Mouse (Mus musculus) liver, adult 2 months (tissue): ENCODE measurements around the gene Flcn. TPM values are rescaled to one million over a fixed set of nuclear protein-coding genes. Genes with fewer than 3 reads are reported as not detected.

Experiments used
- DNase-seq: peaks from one replicate; pipeline ENCODE4 v3.0.0-alpha.2; 2011; ENCODE audit warnings: low read depth, low spot score; ENCODE audit errors: extremely low read depth
- H3K27ac ChIP-seq: fragments of 200-500 bp; replicated peaks from 2 replicates; pipeline ENCODE4 v1.5.1; 2012; ENCODE audit warnings: low read depth, mild to moderate bottlenecking, control low read depth, inconsistent platforms, low read length; ENCODE audit not compliant: insufficient read depth
- H3K27me3 ChIP-seq: fragments of 200-500 bp; 2 replicates; pipeline ENCODE4 v1.6.1; 2012; ENCODE audit warnings: mild to moderate bottlenecking, moderate library complexity, low read length, inconsistent platforms; ENCODE audit not compliant: control insufficient read depth, insufficient read depth
- H3K36me3 ChIP-seq: fragments of 200-500 bp; 2 replicates; pipeline ENCODE4 v1.6.1; 2012; ENCODE audit warnings: low read length, inconsistent platforms; ENCODE audit not compliant: control insufficient read depth, insufficient read depth
- H3K4me1 ChIP-seq: fragments of 200-500 bp; 2 replicates; pipeline ENCODE4 v1.6.1; 2011; ENCODE audit warnings: low read length; ENCODE audit not compliant: control insufficient read depth, insufficient read depth
- H3K4me3 ChIP-seq: fragments of 200-500 bp; 2 replicates; pipeline ENCODE4 v1.5.1; 2011; ENCODE audit warnings: low read depth, mild to moderate bottlenecking, control low read depth, low read length, moderate library complexity; ENCODE audit not compliant: insufficient read depth
- H3K79me2 ChIP-seq: fragments of 200-500 bp; 2 replicates; pipeline ENCODE4 v1.6.1; 2012; ENCODE audit warnings: inconsistent platforms, mild to moderate bottlenecking, low read length, moderate library complexity; ENCODE audit not compliant: control insufficient read depth, insufficient read depth
- H3K9ac ChIP-seq: fragments of 200-500 bp; 2 replicates; pipeline ENCODE4 v1.6.1; 2012; ENCODE audit warnings: low read depth, mild to moderate bottlenecking, control low read depth, inconsistent platforms, low read length
- CTCF ChIP-seq: fragments of 200-500 bp; IDR thresholded peaks from 2 replicates; pipeline ENCODE4 v1.5.1; 2011; ENCODE audit warnings: low read depth, low read length, control low read depth
- POLR2A ChIP-seq: fragments of 200-500 bp; IDR thresholded peaks from 2 replicates; pipeline ENCODE4 v1.6.1; 2011; ENCODE audit warnings: low read length, control low read depth; ENCODE audit not compliant: insufficient read depth; ENCODE audit errors: extremely low read depth
- WGBS: fragments of 180-500 bp; shearing (Covaris S2); methylation state at CpG from one replicate; pipeline ENCODE4 v1.1.7; 2018; 5-methylcytosine and 5-hydroxymethylcytosine counted together
- polyA plus RNA-seq: library from polyadenylated mRNA; depleted of rRNA; stranded (reverse); fragments of >200 nt; gene quantifications from 2 replicates; pipeline ENCODE4 v1.2.3, GENCODE M21; 2012
- total RNA-seq: library from RNA; depleted of rRNA; stranded (reverse); fragments of >200 nt; gene quantifications from 2 replicates; pipeline ENCODE4 v1.2.3, GENCODE M21; 2014

Flcn gene
- total and polyA plus RNA-seq, 2 experiments = 24.6 to 31.4 TPM

DNA sequence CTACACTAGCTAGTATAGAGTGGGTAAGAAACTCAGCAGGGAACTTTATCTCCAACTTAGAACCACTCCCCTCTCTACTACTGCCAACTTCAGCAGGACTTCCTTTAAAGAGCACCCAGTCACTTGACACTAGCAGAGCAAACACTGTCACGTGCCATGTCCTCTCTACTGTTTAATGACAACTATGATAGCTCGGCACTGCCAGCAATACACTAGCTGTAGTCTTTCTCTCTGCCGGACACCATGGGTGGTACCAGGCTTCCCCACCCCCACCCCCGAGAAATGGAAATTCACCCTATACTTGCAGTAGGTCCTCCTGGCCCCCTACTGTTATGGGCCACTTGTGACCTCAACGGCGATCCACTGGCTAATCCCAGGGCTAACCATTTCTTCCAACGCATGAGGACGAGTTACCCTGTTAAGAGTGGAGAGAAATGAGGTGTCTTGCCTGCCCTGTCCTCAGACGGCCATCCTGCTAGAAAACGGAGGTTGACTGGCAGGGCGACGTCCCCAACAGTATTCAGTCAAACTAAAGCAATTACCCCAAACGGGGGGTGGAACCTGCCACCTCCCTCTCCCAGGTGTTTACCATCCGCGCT, 646 bp downstream of the Flcn start:
- DNase-seq = peak; percentile 96

DNA sequence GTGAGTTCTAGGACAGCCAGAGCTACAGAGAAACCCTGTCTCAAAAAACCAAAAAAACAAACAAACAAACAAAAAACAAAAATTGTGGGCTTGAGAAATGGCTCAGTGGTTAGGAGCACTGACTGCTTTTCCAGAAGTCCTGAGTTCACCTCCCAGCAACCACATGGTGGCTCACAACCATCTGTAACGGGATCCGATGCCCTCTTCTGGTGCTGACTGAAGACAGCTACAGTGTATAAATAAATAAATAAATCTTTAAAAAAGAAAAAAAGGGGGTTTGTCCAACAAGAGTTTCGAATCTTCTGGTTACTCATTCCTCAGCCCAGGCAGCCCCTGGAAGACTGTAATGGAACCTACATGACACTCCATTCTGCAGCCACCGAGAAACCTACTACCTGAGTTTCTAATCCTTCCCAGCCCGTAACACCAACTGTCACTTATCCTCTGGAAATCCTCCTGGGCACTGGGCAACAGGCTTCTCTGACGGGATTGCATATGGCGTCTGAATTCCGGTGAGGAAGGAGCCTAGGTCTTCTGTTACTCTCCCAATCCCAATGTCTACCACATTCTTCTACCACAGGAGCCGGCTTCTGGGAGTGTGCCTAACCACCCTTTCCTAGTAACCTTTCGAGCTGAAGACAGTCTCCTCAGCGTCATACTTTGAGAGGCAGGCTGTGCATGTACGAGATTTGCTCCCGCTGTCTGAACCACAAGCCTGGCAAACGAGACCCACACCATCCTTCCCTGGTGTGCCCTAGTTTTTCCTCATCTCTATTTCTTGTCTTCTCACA, 1.5 kb downstream of the Flcn start:
- H3K9ac ChIP-seq = peak overlapping the region; percentile 9
- TF ChIP-seq POLR2A (no peak), CTCF (no peak)
- peaks cover 14% of the 10 kb centered on the region for H3K4me1 ChIP-seq

More for the DNA sequence above, 646 bp downstream of the Flcn start:
- Histone ChIP-seq H3K36me3 (peaks cover 21% of the 10 kb centered on the region; the same call in 1 of the 2 replicates), H3K9ac (peak overlapping the region; percentile 84), H3K27me3 (no peaks in the 10 kb centered on the region), H3K27ac (peak overlapping the region; percentile 90), H3K79me2 (peaks cover 18% of the 10 kb centered on the region), H3K4me3 (peak overlapping the region; percentile 63), H3K4me1 (peaks cover 14% of the 10 kb centered on the region)
- TF ChIP-seq POLR2A (no peak), CTCF (no peak)
- WGBS = under 1% methylated on average over 15 of the region's 15 CpGs

DNA sequence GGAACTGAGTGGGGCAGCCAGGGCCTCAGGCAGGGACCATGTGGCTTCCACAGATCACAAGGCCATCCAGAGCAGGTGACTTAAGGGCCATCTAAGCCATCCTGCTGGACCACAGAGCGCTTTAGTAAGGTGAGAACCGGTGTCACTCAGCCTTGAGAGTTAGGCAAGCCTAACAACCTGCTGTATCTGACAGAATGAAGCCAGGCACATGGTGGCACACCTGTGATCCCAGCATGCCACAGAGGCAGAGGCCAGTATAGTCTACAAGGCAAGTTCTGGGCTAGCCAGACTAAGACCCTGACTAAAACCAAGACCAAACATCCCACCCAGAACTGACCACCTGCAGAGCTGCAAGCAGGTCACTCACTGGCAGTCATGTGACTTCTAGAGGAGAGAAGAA, 4.2 kb downstream of the Flcn start:
- H3K79me2 ChIP-seq = peaks cover 18% of the 10 kb centered on the region
- peaks cover 8% of the 10 kb centered on the region for H3K4me1 ChIP-seq
- DNase-seq = no peak
- peaks cover 41% of the 10 kb centered on the region for H3K36me3 ChIP-seq
- 90% methylated on average over 2 of the region's 2 CpGs for WGBS
- H3K27me3 ChIP-seq = no peaks in the 10 kb centered on the region
- no peak overlapping the region for H3K4me3 ChIP-seq
- no peak overlapping the region for H3K9ac ChIP-seq
- H3K27ac ChIP-seq = no peak overlapping the region
- no peak for TF ChIP-seq CTCF
- TF ChIP-seq POLR2A = no peak

More for the DNA sequence above, 1.5 kb downstream of the Flcn start:
- 65% methylated on average over 14 of the region's 14 CpGs for WGBS
- DNase-seq = no peak
- H3K27ac ChIP-seq = 0 out of 2 replicates have a peak overlapping the region, but pooled peaks have one; percentile 3
- peaks cover 26% of the 10 kb centered on the region; the same call in 1 of the 2 replicates for H3K36me3 ChIP-seq
- H3K79me2 ChIP-seq = peaks cover 18% of the 10 kb centered on the region
- H3K4me3 ChIP-seq = peak overlapping the region; percentile 63
- no peaks in the 10 kb centered on the region for H3K27me3 ChIP-seq

DNA sequence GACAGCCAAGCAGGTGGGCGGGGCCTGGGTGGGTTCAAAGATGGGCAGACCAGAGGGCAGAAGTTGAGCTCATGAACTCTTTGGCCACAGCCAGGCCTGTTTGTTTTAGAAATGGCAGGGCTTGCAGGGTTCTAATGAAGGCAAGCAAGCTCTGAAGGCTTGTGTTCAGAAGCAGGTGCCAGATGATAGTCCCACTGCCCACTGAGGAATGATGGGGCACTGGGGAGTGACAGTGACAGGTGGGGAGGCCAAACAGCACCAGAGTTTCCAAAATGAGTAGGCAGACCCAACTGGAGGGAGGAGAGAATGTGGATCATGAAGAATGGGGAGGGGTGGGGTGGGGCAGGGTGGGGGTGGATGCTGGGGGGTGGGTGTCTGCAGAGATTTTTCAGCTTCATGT, 4.6 kb downstream of the Flcn start:
- Histone ChIP-seq H3K4me1 (peaks cover 8% of the 10 kb centered on the region), H3K36me3 (peaks cover 45% of the 10 kb centered on the region), H3K79me2 (peaks cover 18% of the 10 kb centered on the region), H3K27me3 (no peaks in the 10 kb centered on the region), H3K4me3 (no peak overlapping the region), H3K27ac (no peak overlapping the region), H3K9ac (no peak overlapping the region)
- 95% methylated on average over 1 of the region's 1 CpGs for WGBS
- peak; percentile 43 for DNase-seq
- TF ChIP-seq POLR2A (no peak), CTCF (no peak)

DNA sequence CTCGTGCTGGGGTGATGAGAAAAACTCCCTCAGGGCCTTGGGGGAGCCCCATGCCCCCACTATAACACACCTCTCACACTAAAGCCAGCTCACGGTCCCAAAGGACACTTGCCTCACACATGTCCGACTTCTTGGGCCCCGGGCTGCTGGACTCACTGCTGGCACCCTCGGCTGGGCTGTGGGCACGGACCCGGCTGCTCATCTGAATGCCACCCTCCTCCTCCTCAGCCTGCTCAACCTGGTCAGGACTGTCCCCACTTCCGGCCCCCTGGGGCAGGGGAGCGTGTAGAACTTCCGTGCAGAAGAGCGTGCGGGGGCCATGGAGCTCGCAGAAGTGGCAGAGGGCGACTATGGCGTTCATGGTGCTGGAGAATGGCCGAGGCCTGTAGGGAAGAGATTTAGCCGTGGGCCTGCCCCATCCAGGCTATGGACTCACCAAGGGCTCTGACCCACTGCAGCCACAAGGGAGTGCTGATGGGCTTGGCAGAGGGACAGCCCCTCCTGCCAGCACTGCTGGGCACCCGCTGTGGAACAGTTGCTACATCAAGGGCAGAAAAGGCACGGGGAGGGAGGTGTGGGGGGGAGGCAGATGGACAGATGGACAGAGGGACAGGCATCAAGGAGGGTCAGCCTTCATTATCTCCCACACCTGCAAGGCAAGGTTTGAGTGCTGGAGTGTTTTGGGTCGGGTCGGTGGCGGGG, 5.3 kb downstream of the Flcn start:
- DNase-seq = no peak
- no peak overlapping the region for H3K27ac ChIP-seq
- WGBS = 88% methylated on average over 22 of the region's 22 CpGs

More for the DNA sequence above, 5.3 kb downstream of the Flcn start:
- Histone ChIP-seq H3K4me3 (no peak overlapping the region), H3K79me2 (peaks cover 18% of the 10 kb centered on the region), H3K9ac (no peak overlapping the region), H3K27me3 (no peaks in the 10 kb centered on the region), H3K4me1 (peaks cover 8% of the 10 kb centered on the region), H3K36me3 (peaks cover 52% of the 10 kb centered on the region)
- TF ChIP-seq POLR2A (no peak), CTCF (0 out of 2 replicates have a peak, but pooled peaks have one; percentile 10)
